Mouse (Mus musculus) lung, postnatal 0 days (tissue): ENCODE results near the gene Atp13a3. TPM values are rescaled to one million over a fixed set of nuclear protein-coding genes. Genes with fewer than 3 reads are reported as not detected.
A peak's percentile ranks its signal among the peaks of the same experiment; 100 is the strongest.

Source experiments
- ATAC-seq: fragments of 200-750 bp; cut with Nextera tagmentation; 2 replicates; pipeline ENCODE4 v1.8.0; 2017; ENCODE audit warnings: moderate library complexity
- DNase-seq: peaks from one replicate; pipeline ENCODE4 v3.0.0-alpha.2; 2016; ENCODE audit warnings: low spot score
- H3K27ac ChIP-seq: fragments of 300-500 bp; sonication (generic); 2 replicates; pipeline ENCODE4 v1.5.1; 2014; ENCODE audit warnings: antibody characterized with exemption, mild to moderate bottlenecking, low read length, mixed read lengths
- H3K27me3 ChIP-seq: fragments of 300-500 bp; sonication (generic); replicated peaks from 2 replicates; pipeline ENCODE4 v1.6.1; 2014; ENCODE audit warnings: low read length, mixed read lengths; ENCODE audit not compliant: insufficient read depth
- H3K36me3 ChIP-seq: fragments of 300-500 bp; sonication (generic); 2 replicates; pipeline ENCODE4 v1.6.1; 2014; ENCODE audit warnings: low read length, mixed read lengths; ENCODE audit not compliant: insufficient read depth
- H3K4me1 ChIP-seq: fragments of 300-500 bp; sonication (generic); 2 replicates; pipeline ENCODE4 v1.6.1; 2014; ENCODE audit warnings: antibody characterized with exemption, low read depth, low read length, mixed read lengths; ENCODE audit not compliant: insufficient read depth
- H3K4me2 ChIP-seq: fragments of 300-500 bp; sonication (generic); replicated peaks from 2 replicates; pipeline ENCODE4 v1.6.1; 2014; ENCODE audit warnings: low read depth, mild to moderate bottlenecking, low read length, moderate library complexity, mixed read lengths
- H3K4me3 ChIP-seq: fragments of 300-500 bp; sonication (generic); 2 replicates; pipeline ENCODE4 v1.5.1; 2014; ENCODE audit warnings: low read depth, low read length
- H3K9ac ChIP-seq: fragments of 300-500 bp; sonication (generic); replicated peaks from 2 replicates; pipeline ENCODE4 v1.6.1; 2014; ENCODE audit warnings: low read depth, mild to moderate bottlenecking
- H3K9me3 ChIP-seq: fragments of 300-500 bp; sonication (generic); 2 replicates; pipeline ENCODE4 v1.6.1; 2016; ENCODE audit warnings: low read length, mixed read lengths
- CTCF ChIP-seq: IDR thresholded peaks from 2 replicates; pipeline ENCODE4 v1.5.1; 2016; ENCODE audit warnings: antibody characterized with exemption, mild to moderate bottlenecking
- EP300 ChIP-seq: IDR thresholded peaks from 2 replicates; pipeline ENCODE4 v1.6.1; 2016; ENCODE audit warnings: antibody characterized with exemption, mild to moderate bottlenecking, control low read depth
- WGBS: fragments of 180-500 bp; shearing (Covaris S2); extraction: QIAGEN DNeasy Blood & Tissue Kit; methylation state at CpG from one replicate; pipeline ENCODE4 v1.1.7; 2014; 5-methylcytosine and 5-hydroxymethylcytosine counted together
- polyA plus RNA-seq: library from polyadenylated mRNA; unstranded; fragments of >200 nt; fragmentation: Nextera tagmentation; extraction: Ambion mirVana; gene quantifications from 2 replicates; pipeline ENCODE4 v1.2.1, GENCODE M21; 2015

Gene Atp13a3
- polyA plus RNA-seq, 1 experiment from 2014 or later, result 19.3 TPM

GRCm38 (mm10) chr16:30397127-30398057, 8.4 kb downstream of the Atp13a3 start:
- DNase-seq, result peak; percentile 50
- Histone ChIP-seq H3K4me1 (peaks cover 3% of the 10 kb centered on the region; the same call in 1 of the 2 replicates), H3K36me3 (no peaks in the 10 kb centered on the region), H3K27me3 (no peaks in the 10 kb centered on the region), H3K4me2 (no peak overlapping the region), H3K4me3 (no peak overlapping the region), H3K9ac (no peak overlapping the region), H3K9me3 (no peaks in the 10 kb centered on the region), H3K27ac (peak overlapping the region; percentile 38)
- no peak for TF ChIP-seq EP300
- TF ChIP-seq CTCF, result no peak
- ATAC-seq, result peak; percentile 58
- 20% methylated on average over 15 of the region's 15 CpGs for WGBS

DNA sequence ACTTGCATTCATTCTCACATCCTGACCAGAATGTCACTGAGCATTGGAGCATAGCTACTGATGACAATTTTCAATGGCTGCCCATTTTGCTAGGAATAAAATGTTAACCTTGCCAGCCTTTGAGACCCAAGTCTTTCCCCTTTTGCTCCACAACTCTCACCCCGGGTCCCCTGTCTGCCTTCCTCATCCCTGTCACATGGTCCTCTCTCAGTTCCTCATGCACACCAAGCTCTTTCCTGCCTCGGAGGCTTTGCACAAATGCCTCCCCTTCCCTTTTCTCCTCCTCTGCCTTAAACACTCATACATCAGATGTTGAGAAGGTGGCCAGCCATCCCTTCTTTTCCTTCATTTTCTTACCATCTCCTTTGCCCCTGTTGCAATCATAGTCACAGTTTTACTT, 10.6 kb downstream of the Atp13a3 start:
- 70% methylated on average over 2 of the region's 2 CpGs for WGBS
- ATAC-seq, result no peak
- DNase-seq, result no peak
- Histone ChIP-seq H3K27ac (no peak overlapping the region), H3K36me3 (no peaks in the 10 kb centered on the region), H3K4me2 (no peak overlapping the region), H3K9me3 (no peaks in the 10 kb centered on the region), H3K27me3 (no peaks in the 10 kb centered on the region), H3K4me3 (no peak overlapping the region), H3K4me1 (peaks cover 5% of the 10 kb centered on the region; the same call in 1 of the 2 replicates), H3K9ac (no peak overlapping the region)
- TF ChIP-seq EP300 (no peak), CTCF (no peak)

GRCm38 (mm10) chr16:30390650-30391340, 15.0 kb downstream of the Atp13a3 start:
- no peak overlapping the region for H3K4me2 ChIP-seq
- peak overlapping the region; percentile 95 for H3K27ac ChIP-seq
- H3K4me3 ChIP-seq, result no peak overlapping the region
- peaks cover 2% of the 10 kb centered on the region; the same call in 1 of the 2 replicates for H3K4me1 ChIP-seq
- WGBS, result 64% methylated on average over 5 of the region's 5 CpGs
- H3K27me3 ChIP-seq, result no peaks in the 10 kb centered on the region
- no peaks in the 10 kb centered on the region for H3K36me3 ChIP-seq
- ATAC-seq (0 out of 2 replicates have a peak, but pooled peaks have one; percentile 1), DNase-seq (peak; percentile 84)
- TF ChIP-seq CTCF, result no peak
- peak; percentile 64 for TF ChIP-seq EP300
- no peak overlapping the region for H3K9ac ChIP-seq
- H3K9me3 ChIP-seq, result no peaks in the 10 kb centered on the region

DNA sequence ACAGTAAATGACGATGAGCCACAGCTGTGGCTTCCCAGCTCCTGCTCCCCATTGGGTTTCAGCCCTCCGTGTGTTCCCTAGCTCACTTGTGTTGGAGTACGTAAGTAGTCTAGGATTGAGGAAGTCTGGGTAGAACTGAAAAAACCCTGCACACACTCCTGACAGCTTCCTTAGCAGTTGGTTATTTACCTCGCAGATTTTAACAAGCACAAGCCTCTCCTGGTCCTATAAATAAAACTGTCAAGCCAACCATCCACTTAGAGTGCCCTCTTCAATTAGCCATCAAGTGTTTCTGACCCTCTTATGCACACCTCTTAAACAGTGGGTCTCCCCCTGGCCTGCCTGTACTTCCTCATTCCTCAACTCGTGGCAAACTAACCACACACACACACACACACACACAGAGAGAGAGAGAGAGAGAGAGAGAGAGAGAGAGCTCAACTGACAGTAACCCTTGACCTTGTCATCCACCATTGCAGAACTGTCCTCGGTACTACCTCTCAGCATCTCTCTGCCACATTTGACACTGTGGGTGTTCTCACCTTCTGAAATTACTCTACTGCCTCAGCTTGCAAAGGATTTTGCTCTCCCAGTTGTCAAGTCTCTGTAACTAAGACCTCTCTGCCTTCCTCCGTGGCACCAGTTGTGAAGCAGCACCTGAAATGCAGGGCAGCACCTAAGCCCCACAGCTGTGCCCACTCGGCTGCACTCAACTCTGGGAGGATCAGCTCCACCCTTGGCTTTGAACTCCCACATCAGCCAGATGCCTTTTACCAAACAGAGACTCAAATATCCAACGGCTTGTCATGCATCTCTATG, 15.7 kb downstream of the Atp13a3 start:
- Histone ChIP-seq H3K4me3 (peak overlapping the region; percentile 98; the same call in 1 of the 2 replicates), H3K9ac (no peak overlapping the region), H3K4me2 (peak overlapping the region; percentile 86), H3K27ac (peak overlapping the region; percentile 95), H3K4me1 (peaks cover 2% of the 10 kb centered on the region; the same call in 1 of the 2 replicates), H3K36me3 (no peaks in the 10 kb centered on the region), H3K27me3 (no peaks in the 10 kb centered on the region), H3K9me3 (no peaks in the 10 kb centered on the region)
- 37% methylated on average over 9 of the region's 9 CpGs for WGBS
- DNase-seq (peak; percentile 96), ATAC-seq (peak; percentile 87)
- no peak for TF ChIP-seq CTCF
- TF ChIP-seq EP300, result peak; percentile 98

- peak; percentile 50 for DNase-seq
- TF ChIP-seq CTCF (no peak; the same call in 1 of the 2 replicates), EP300 (no peak)
- Histone ChIP-seq H3K36me3 (no peaks in the 10 kb centered on the region), H3K4me1 (peaks cover 2% of the 10 kb centered on the region; the same call in 1 of the 2 replicates), H3K9me3 (no peaks in the 10 kb centered on the region), H3K4me2 (peak overlapping the region; percentile 86), H3K4me3 (peak overlapping the region; percentile 98), H3K9ac (peak overlapping the region; percentile 93), H3K27ac (peak overlapping the region; percentile 95), H3K27me3 (no peaks in the 10 kb centered on the region)
- no peak for ATAC-seq
- 2% methylated on average over 17 of the region's 17 CpGs for WGBS
Measured at GRCm38 (mm10) chr16:30389210-30389684, 16.5 kb downstream of the Atp13a3 start.
